Mouse (Mus musculus) adrenal gland (tissue): ENCODE measurements around the gene Olfr477.
"Not testable (repeated sequence)": the region's sequence is repeated elsewhere in the genome, so short reads cannot be mapped to it uniquely, and the experiment has no call there.

Experiments
- intact Hi-C: fragments of 180-260 bp; cut with DNase I; formaldehyde crosslinking; loops from one replicate; pipeline ENCODE4 v1.15.1; 2025
- long read RNA-seq, 2 experiments: library from polyadenylated mRNA; unstranded; transcript quantifications; one replicate each; pipeline ENCODE4 v2.0.0; 2020; ENCODE audit warnings: borderline replicate concordance in 1 of 2; ENCODE audit not compliant: insufficient replicate concordance in 1 of 2

The Olfr477 gene
- long read RNA-seq, experiment 1: 0 reads
- long read RNA-seq, experiment 2: 0 reads

DNA sequence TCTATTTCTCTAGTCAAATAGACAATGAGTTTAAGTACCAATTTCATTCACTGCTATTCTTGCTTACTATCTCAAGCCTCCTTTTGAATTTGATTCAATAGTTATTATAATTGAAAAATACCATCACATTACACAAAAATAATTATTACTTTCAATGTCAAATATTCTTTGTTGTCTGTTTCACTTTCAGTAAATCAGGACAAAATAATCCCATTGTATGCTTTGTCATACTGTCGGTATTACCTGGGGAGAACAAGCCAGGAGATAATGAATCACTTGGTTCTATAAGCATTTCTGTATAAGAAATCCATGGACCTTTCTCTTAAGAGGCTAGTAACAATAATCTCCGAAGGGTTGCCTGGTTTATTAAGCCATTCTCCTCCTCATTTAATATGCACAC is at the start of gene Olfr477:
Olfr477 (plus strand) TSS at position 301 of the 400 bp plus-strand sequence.
- intact Hi-C loops: no loop called here

DNA sequence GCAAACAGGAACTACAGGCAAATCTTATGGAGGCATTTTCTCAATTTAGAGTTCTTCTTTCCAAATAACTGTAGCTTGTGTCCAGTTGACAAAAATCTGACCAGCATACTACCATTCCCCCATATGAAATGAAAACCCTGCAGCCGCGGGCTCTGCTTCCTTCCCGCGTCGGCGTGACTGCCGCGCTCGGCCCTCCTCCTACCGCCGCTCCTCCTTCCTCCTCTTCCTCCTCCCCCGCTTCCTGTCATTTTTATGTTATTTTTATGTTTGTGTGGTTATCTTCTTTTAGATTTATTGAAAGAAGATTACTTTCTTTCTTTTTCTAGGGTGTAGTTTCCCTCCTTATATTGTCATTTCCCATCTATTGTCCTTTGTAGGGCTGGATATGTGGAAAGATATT is 34.0 kb upstream of the Olfr477 start:
- intact Hi-C loops: not testable (repeated sequence)

DNA sequence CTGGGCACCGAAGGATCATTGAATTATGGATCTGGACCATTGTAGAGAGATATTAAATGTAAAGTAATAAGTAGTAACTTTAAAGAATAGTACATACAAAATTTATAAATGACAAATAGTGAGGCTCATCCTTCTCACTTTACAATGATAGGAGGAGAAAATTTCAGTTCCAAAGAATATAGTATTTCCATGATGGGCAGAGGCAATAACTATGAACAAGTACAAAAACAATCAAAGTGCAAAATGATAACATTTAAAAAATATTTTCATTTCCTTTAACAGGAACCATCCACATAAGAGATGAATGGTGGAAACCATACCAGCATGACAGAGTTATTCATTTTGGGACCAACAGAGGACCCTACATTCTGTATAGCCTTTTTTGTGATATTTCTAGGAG is 32.1 kb upstream of the Olfr477 start, which contains the start of gene Olfr474:
Olfr474 (plus strand) TSS at position 301 of the 400 bp plus-strand sequence.
- intact Hi-C loops: no loop called here

DNA sequence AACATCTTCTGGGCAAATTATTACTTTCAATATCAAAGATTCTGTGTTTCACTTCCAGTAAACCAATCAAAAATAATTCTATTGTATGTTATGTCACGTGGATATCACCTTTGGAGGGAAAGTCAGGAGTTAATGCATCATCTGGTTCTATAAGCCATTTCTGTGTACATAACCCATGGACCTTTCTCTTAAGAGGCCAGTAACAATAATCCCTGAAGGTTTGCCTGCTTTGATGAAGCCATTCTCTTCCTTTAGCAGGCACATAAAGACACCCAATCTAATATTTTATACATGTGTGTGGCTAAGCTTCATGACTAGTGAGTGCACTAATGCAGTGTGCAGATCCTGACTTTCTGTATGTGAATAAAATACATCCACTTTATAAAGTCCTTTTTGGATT is 22.0 kb upstream of the Olfr477 start, which contains the start of gene Olfr476:
Olfr476 (plus strand) TSS at position 301 of the 400 bp plus-strand sequence.
- intact Hi-C loops: no loop called here

DNA sequence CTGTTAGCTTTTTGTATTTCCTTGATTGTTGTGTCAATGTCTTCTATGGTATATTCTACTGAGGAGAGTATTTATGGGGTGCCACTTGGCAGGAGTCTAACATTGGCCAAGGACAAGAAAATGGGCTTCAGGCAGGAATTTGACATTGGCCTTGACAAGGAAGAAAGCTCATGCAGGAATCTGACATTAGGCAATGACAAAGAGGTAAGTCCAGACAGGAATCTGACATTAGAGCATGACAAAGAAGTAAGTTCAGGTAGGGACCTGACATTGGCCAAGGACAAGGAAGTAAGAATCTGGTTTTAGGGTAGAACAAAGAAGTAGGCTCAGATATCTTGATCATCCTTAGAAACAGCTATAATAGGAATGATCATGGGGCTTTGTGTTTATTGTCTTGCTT is 27.8 kb downstream of the Olfr477 start:
- intact Hi-C loops: not testable (repeated sequence)

DNA sequence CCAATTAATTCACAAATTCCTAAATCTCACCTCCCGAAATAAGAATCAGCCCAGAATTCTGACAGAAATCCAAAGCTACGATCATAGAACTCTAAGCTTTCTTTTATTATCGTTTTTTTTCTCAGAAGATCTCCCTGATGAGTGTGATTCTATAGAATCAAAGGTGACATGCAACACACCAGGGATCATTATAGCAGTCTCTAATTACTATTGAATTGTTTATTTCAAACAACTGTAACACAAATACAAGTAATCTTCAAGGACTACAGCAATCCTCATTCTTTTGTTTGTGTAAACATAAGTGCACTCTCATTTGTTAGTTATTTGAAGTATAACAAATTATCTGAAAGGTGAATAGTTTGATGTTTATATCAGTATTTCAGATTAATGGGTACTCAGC is 47.4 kb downstream of the Olfr477 start, which contains the start of gene Olfr478:
Olfr478 (minus strand) TSS at position 101 of the 400 bp plus-strand sequence.
- intact Hi-C loops: no loop called here
